Mouse (Mus musculus): ENCODE data around the gene Tnc. TPM values are rescaled to one million over a fixed set of nuclear protein-coding genes. Genes with fewer than 3 reads are reported as not detected.

Tnc gene
- polyA plus RNA-seq, 1 experiment from 2014 or later = 3.2 TPM

GRCm38 (mm10) chr4:64020151-64020550, 26.7 kb downstream of the Tnc start:
- Histone ChIP-seq H3K36me3 (no peaks in the 10 kb centered on the region), H3K27ac (replicated peaks) (no peak overlapping the region), H3K4me3 (no peak overlapping the region), H3K4me1 (no peaks in the 10 kb centered on the region), H3K9me3 (replicated peaks) (no peaks in the 10 kb centered on the region), H3K27me3 (ENCODE audit: low read depth, poor library complexity, severe bottlenecking) (no peaks in the 10 kb centered on the region)
- DNase-seq (ENCODE audit: low spot score) = no peak
- 90% methylated on average over 8 of the region's 8 CpGs for whole genome bisulfite sequencing

- H3K9me3 ChIP-seq (replicated peaks) = no peaks in the 10 kb centered on the region
- H3K36me3 ChIP-seq = no peaks in the 10 kb centered on the region
- no peak for DNase-seq (ENCODE audit: low spot score)
- no peak overlapping the region for H3K4me3 ChIP-seq
- H3K27me3 ChIP-seq (ENCODE audit: low read depth, poor library complexity, severe bottlenecking) = no peaks in the 10 kb centered on the region
- WGBS = 46% methylated on average over 2 of the region's 2 CpGs
- no peaks in the 10 kb centered on the region for H3K4me1 ChIP-seq
- H3K27ac ChIP-seq (replicated peaks) = no peak overlapping the region
These were observed 35.5 kb downstream of the Tnc start for GRCm38 (mm10) chr4:64011308-64011707.

GRCm38 (mm10) chr4:64009936-64010335, 36.9 kb downstream of the Tnc start:
- Histone ChIP-seq H3K27me3 (ENCODE audit: low read depth, poor library complexity, severe bottlenecking) (no peaks in the 10 kb centered on the region), H3K36me3 (no peaks in the 10 kb centered on the region), H3K9me3 (replicated peaks) (no peaks in the 10 kb centered on the region), H3K27ac (replicated peaks) (no peak overlapping the region), H3K4me3 (no peak overlapping the region), H3K4me1 (no peaks in the 10 kb centered on the region)
- no peak for DNase-seq (ENCODE audit: low spot score)
- 90% methylated on average over 1 of the region's 1 CpGs for WGBS

- no peak for DNase-seq (ENCODE audit: low spot score)
- Histone ChIP-seq H3K4me3 (no peak overlapping the region), H3K27me3 (ENCODE audit: low read depth, poor library complexity, severe bottlenecking) (no peaks in the 10 kb centered on the region), H3K4me1 (peaks cover 20% of the 10 kb centered on the region), H3K9me3 (replicated peaks) (no peaks in the 10 kb centered on the region), H3K36me3 (no peaks in the 10 kb centered on the region), H3K27ac (replicated peaks) (no peak overlapping the region)
- WGBS = 93% methylated on average over 4 of the region's 4 CpGs
These were observed 41.6 kb downstream of the Tnc start for GRCm38 (mm10) chr4:64005198-64005597.

- Histone ChIP-seq H3K4me3 (no peak overlapping the region), H3K27me3 (ENCODE audit: low read depth, poor library complexity, severe bottlenecking) (no peaks in the 10 kb centered on the region), H3K4me1 (peaks cover 20% of the 10 kb centered on the region), H3K9me3 (replicated peaks) (no peaks in the 10 kb centered on the region), H3K36me3 (no peaks in the 10 kb centered on the region), H3K27ac (replicated peaks) (0 out of 2 replicates have a peak overlapping the region, but pooled peaks have one; percentile 0)
- 35% methylated on average over 3 of the region's 3 CpGs for WGBS
- no peak for DNase-seq (ENCODE audit: low spot score)
These were observed 43.1 kb downstream of the Tnc start for GRCm38 (mm10) chr4:64003677-64004076.

GRCm38 (mm10) chr4:64002168-64002567, 44.6 kb downstream of the Tnc start:
- peaks cover 20% of the 10 kb centered on the region for H3K4me1 ChIP-seq
- DNase-seq (ENCODE audit: low spot score) = no peak
- H3K27ac ChIP-seq (replicated peaks) = no peak overlapping the region; the same call in 1 of the 2 replicates
- no peaks in the 10 kb centered on the region for H3K36me3 ChIP-seq
- no peaks in the 10 kb centered on the region for H3K9me3 ChIP-seq (replicated peaks)
- 57% methylated on average over 2 of the region's 2 CpGs for WGBS
- no peak overlapping the region for H3K4me3 ChIP-seq
- no peaks in the 10 kb centered on the region for H3K27me3 ChIP-seq (ENCODE audit: low read depth, poor library complexity, severe bottlenecking)

- H3K36me3 ChIP-seq = no peaks in the 10 kb centered on the region
- H3K27me3 ChIP-seq (ENCODE audit: low read depth, poor library complexity, severe bottlenecking) = no peaks in the 10 kb centered on the region
- DNase-seq (ENCODE audit: low spot score) = no peak
- no peak overlapping the region for H3K4me3 ChIP-seq
- 92% methylated on average over 3 of the region's 3 CpGs for WGBS
- peaks cover 20% of the 10 kb centered on the region for H3K4me1 ChIP-seq
- H3K9me3 ChIP-seq (replicated peaks) = no peaks in the 10 kb centered on the region
- no peak overlapping the region for H3K27ac ChIP-seq (replicated peaks)
These were observed 46.0 kb downstream of the Tnc start for GRCm38 (mm10) chr4:64000788-64001187.

GRCm38 (mm10) chr4:64000293-64000692, 46.5 kb downstream of the Tnc start:
- 90% methylated on average over 4 of the region's 4 CpGs for WGBS
- peaks cover 20% of the 10 kb centered on the region for H3K4me1 ChIP-seq
- H3K27me3 ChIP-seq (ENCODE audit: low read depth, poor library complexity, severe bottlenecking) = no peaks in the 10 kb centered on the region
- no peak overlapping the region for H3K4me3 ChIP-seq
- H3K36me3 ChIP-seq = no peaks in the 10 kb centered on the region
- no peak for DNase-seq (ENCODE audit: low spot score)
- no peak overlapping the region for H3K27ac ChIP-seq (replicated peaks)
- no peaks in the 10 kb centered on the region for H3K9me3 ChIP-seq (replicated peaks)

GRCm38 (mm10) chr4:63993462-63994113, 53.2 kb downstream of the Tnc start:
- Histone ChIP-seq H3K27ac (replicated peaks) (no peak overlapping the region), H3K4me3 (no peak overlapping the region), H3K36me3 (no peaks in the 10 kb centered on the region), H3K9me3 (replicated peaks) (no peaks in the 10 kb centered on the region), H3K27me3 (ENCODE audit: low read depth, poor library complexity, severe bottlenecking) (no peaks in the 10 kb centered on the region), H3K4me1 (no peaks in the 10 kb centered on the region)
- 79% methylated on average over 2 of the region's 2 CpGs for WGBS
- DNase-seq (ENCODE audit: low spot score) = no peak

- H3K9me3 ChIP-seq (replicated peaks) = no peaks in the 10 kb centered on the region
- WGBS = 92% methylated on average over 1 of the region's 1 CpGs
- H3K27me3 ChIP-seq (ENCODE audit: low read depth, poor library complexity, severe bottlenecking) = no peaks in the 10 kb centered on the region
- no peak overlapping the region for H3K27ac ChIP-seq (replicated peaks)
- H3K36me3 ChIP-seq = no peaks in the 10 kb centered on the region
- H3K4me1 ChIP-seq = 0 out of 2 replicates have a peak, but pooled peaks cover 4% of the 10 kb centered on the region
- H3K4me3 ChIP-seq = no peak overlapping the region
- DNase-seq (ENCODE audit: low spot score) = no peak
These were observed 56.6 kb downstream of the Tnc start for GRCm38 (mm10) chr4:63990216-63990615.

- Histone ChIP-seq H3K9me3 (replicated peaks) (no peaks in the 10 kb centered on the region), H3K4me3 (no peak overlapping the region), H3K36me3 (no peaks in the 10 kb centered on the region), H3K27me3 (ENCODE audit: low read depth, poor library complexity, severe bottlenecking) (0 out of 2 replicates have a peak, but pooled peaks cover 3% of the 10 kb centered on the region), H3K27ac (replicated peaks) (no peak overlapping the region), H3K4me1 (0 out of 2 replicates have a peak, but pooled peaks cover 4% of the 10 kb centered on the region)
- 95% methylated on average over 5 of the region's 5 CpGs for WGBS
- DNase-seq (ENCODE audit: low spot score) = no peak
These were observed 58.7 kb downstream of the Tnc start for GRCm38 (mm10) chr4:63988090-63988489.

GRCm38 (mm10) chr4:63986576-63986975, 60.2 kb downstream of the Tnc start:
- 0 out of 2 replicates have a peak, but pooled peaks cover 12% of the 10 kb centered on the region for H3K4me1 ChIP-seq
- peaks cover 7% of the 10 kb centered on the region; the same call in 1 of the 2 replicates for H3K27me3 ChIP-seq (ENCODE audit: low read depth, poor library complexity, severe bottlenecking)
- no peak overlapping the region for H3K4me3 ChIP-seq
- H3K27ac ChIP-seq (replicated peaks) = no peak overlapping the region
- no peaks in the 10 kb centered on the region for H3K36me3 ChIP-seq
- no peak for DNase-seq (ENCODE audit: low spot score)
- H3K9me3 ChIP-seq (replicated peaks) = no peaks in the 10 kb centered on the region

- Histone ChIP-seq H3K9me3 (replicated peaks) (no peaks in the 10 kb centered on the region), H3K27me3 (ENCODE audit: low read depth, poor library complexity, severe bottlenecking) (peaks cover 19% of the 10 kb centered on the region; the same call in 1 of the 2 replicates), H3K4me1 (peaks cover 26% of the 10 kb centered on the region), H3K36me3 (no peaks in the 10 kb centered on the region), H3K4me3 (no peak overlapping the region), H3K27ac (replicated peaks) (no peak overlapping the region)
- DNase-seq (ENCODE audit: low spot score) = no peak
- 73% methylated on average over 8 of the region's 8 CpGs for WGBS
These were observed 63.7 kb downstream of the Tnc start for GRCm38 (mm10) chr4:63983098-63983445.
